Mouse (Mus musculus) intestine, embryonic 15.5 days (tissue): ENCODE results near the gene Rgl3. TPM values are rescaled to one million over a fixed set of nuclear protein-coding genes. Genes with fewer than 3 reads are reported as not detected.

ENCODE experiments used
- ATAC-seq: fragments of 200-750 bp; cut with Nextera tagmentation; 2 replicates; pipeline ENCODE4 v1.8.0; 2017; ENCODE audit warnings: moderate TSS enrichment, moderate library complexity
- H3K27ac ChIP-seq: fragments of 300-500 bp; sonication (generic); 2 replicates; pipeline ENCODE4 v1.5.1; 2015; ENCODE audit warnings: mild to moderate bottlenecking, inconsistent platforms
- H3K27me3 ChIP-seq: fragments of 300-500 bp; sonication (generic); replicated peaks from 2 replicates; pipeline ENCODE4 v1.6.1; 2015; ENCODE audit warnings: inconsistent platforms
- H3K36me3 ChIP-seq: fragments of 300-500 bp; sonication (generic); 2 replicates; pipeline ENCODE4 v1.6.1; 2015; ENCODE audit warnings: inconsistent platforms
- H3K4me1 ChIP-seq: fragments of 300-500 bp; sonication (generic); replicated peaks from 2 replicates; pipeline ENCODE4 v1.6.1; 2015; ENCODE audit warnings: inconsistent platforms
- H3K4me2 ChIP-seq: fragments of 300-500 bp; sonication (generic); replicated peaks from 2 replicates; pipeline ENCODE4 v1.6.1; 2015; ENCODE audit warnings: mild to moderate bottlenecking, inconsistent platforms
- H3K4me3 ChIP-seq: fragments of 300-500 bp; sonication (generic); replicated peaks from 2 replicates; pipeline ENCODE4 v1.5.1; 2015; ENCODE audit warnings: inconsistent platforms
- H3K9ac ChIP-seq: fragments of 300-500 bp; sonication (generic); 2 replicates; pipeline ENCODE4 v1.6.1; 2015; ENCODE audit warnings: inconsistent platforms
- H3K9me3 ChIP-seq: fragments of 300-500 bp; sonication (generic); 2 replicates; pipeline ENCODE4 v1.6.1; 2016; ENCODE audit warnings: inconsistent platforms
- WGBS: fragments of 180-500 bp; shearing (Covaris S2); methylation state at CpG from one replicate; pipeline ENCODE4 v1.1.7; 2015; 5-methylcytosine and 5-hydroxymethylcytosine counted together
- polyA plus RNA-seq: library from polyadenylated mRNA; unstranded; fragments of >200 nt; fragmentation: Nextera tagmentation; extraction: Ambion mirVana; gene quantifications from 2 replicates; pipeline ENCODE4 v1.2.1, GENCODE M21; 2015

Gene Rgl3
- polyA plus RNA-seq, 1 experiment from 2014 or later, result 1.7 TPM

- Histone ChIP-seq H3K9ac (peak within 1 kb of the TSS; percentile 55), H3K36me3 (peaks cover 25% of the 10 kb centered on the region), H3K27ac (peak within 1 kb of the TSS; percentile 64), H3K4me3 (peak within 1 kb of the TSS; percentile 64), H3K4me1 (peaks cover 25% of the 10 kb centered on the region), H3K27me3 (no peaks in the 10 kb centered on the region), H3K9me3 (no peaks in the 10 kb centered on the region), H3K4me2 (peak within 1 kb of the TSS; percentile 78)
- 6% methylated on average over 57 of the region's 57 CpGs for WGBS
- peak; percentile 100 for ATAC-seq
Measured at GRCm38 (mm10) chr9:22002194-22003162, 13.2 kb upstream of the Rgl3 start, which contains the start of the genes Ccdc151 and Prkcsh. Ccdc151 (minus strand) TSS chr9:22002634. Prkcsh (plus strand) TSS chr9:22002806.

GRCm38 (mm10) chr9:22001633-22002032 lies 12.4 kb upstream of the Rgl3 start:
- Histone ChIP-seq H3K9ac (no peak overlapping the region), H3K27me3 (no peaks in the 10 kb centered on the region), H3K4me2 (no peak overlapping the region), H3K9me3 (no peaks in the 10 kb centered on the region), H3K4me3 (no peak overlapping the region), H3K4me1 (peaks cover 25% of the 10 kb centered on the region), H3K27ac (no peak overlapping the region), H3K36me3 (peaks cover 21% of the 10 kb centered on the region)
- ATAC-seq, result no peak
- 84% methylated on average over 4 of the region's 4 CpGs for WGBS

GRCm38 (mm10) chr9:22000296-22000695 lies 11.1 kb upstream of the Rgl3 start:
- no peak overlapping the region for H3K9ac ChIP-seq
- H3K4me3 ChIP-seq, result no peak overlapping the region
- no peaks in the 10 kb centered on the region for H3K27me3 ChIP-seq
- H3K4me1 ChIP-seq, result peaks cover 22% of the 10 kb centered on the region
- 89% methylated on average over 6 of the region's 6 CpGs for WGBS
- H3K27ac ChIP-seq, result no peak overlapping the region
- no peak for ATAC-seq
- H3K36me3 ChIP-seq, result peaks cover 10% of the 10 kb centered on the region; the same call in 1 of the 2 replicates
- H3K4me2 ChIP-seq, result no peak overlapping the region
- H3K9me3 ChIP-seq, result no peaks in the 10 kb centered on the region

GRCm38 (mm10) chr9:21996178-21996867 lies 7.1 kb upstream of the Rgl3 start:
- Histone ChIP-seq H3K9ac (no peak overlapping the region), H3K4me2 (no peak overlapping the region), H3K27me3 (peaks cover 13% of the 10 kb centered on the region), H3K4me1 (no peaks in the 10 kb centered on the region), H3K4me3 (no peak overlapping the region), H3K9me3 (no peaks in the 10 kb centered on the region), H3K36me3 (no peaks in the 10 kb centered on the region), H3K27ac (no peak overlapping the region)
- no peak for ATAC-seq
- 69% methylated on average over 3 of the region's 3 CpGs for WGBS

- peaks cover 24% of the 10 kb centered on the region for H3K4me1 ChIP-seq
- no peak overlapping the region for H3K4me2 ChIP-seq
- H3K4me3 ChIP-seq, result no peak overlapping the region
- 69% methylated on average over 4 of the region's 4 CpGs for WGBS
- H3K9ac ChIP-seq, result no peak overlapping the region
- H3K9me3 ChIP-seq, result no peaks in the 10 kb centered on the region
- peaks cover 54% of the 10 kb centered on the region for H3K27me3 ChIP-seq
- H3K27ac ChIP-seq, result no peak overlapping the region
- no peak for ATAC-seq
- no peaks in the 10 kb centered on the region for H3K36me3 ChIP-seq
Measured at GRCm38 (mm10) chr9:21992227-21992626, 3.0 kb upstream of the Rgl3 start.

- Histone ChIP-seq H3K36me3 (no peaks in the 10 kb centered on the region), H3K4me2 (peak overlapping the region; percentile 77), H3K9ac (peak overlapping the region; percentile 47), H3K4me3 (peak overlapping the region; percentile 40), H3K27me3 (peaks cover 63% of the 10 kb centered on the region), H3K9me3 (no peaks in the 10 kb centered on the region), H3K27ac (no peak overlapping the region), H3K4me1 (peaks cover 24% of the 10 kb centered on the region)
- ATAC-seq, result peak; percentile 48
- 2% methylated on average over 32 of the region's 32 CpGs for WGBS
Measured at GRCm38 (mm10) chr9:21988421-21989101, 685 bp downstream of the Rgl3 start.

DNA sequence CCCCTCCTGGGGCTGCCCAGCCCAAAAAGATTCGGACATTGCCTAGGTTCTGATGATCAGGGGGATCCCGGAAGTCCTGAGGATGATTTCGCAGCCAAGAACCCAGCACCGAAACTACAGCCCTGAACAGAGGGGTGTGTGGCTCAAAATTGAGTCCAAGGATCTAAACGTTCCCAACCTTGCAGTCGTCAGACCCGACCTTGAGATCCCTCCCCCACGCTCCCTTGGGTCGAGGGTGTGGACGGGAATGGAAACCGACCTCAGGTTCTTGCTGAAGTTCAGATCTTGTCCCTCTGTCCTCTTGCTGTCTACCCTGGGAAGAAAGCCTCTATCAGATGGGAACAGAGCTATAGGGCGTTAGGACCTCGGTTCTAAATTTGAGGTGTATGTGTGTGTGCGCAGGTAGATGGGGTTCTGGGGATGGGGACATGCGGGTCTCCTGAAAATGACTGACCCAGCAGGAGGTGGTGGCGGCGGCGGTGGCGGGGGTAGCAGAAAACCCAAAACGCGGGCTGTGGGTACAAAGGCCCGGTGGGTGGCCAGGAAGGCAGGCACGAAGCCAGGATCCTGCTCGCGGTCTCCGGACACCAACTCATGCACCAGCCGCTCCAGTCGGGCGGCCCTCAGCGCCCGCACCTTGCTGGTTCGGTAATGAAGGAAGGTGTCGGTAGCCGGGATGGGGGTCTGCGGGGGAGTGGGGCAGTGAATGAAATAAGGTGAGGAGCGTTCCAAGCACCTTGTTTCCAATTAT lies 1.5 kb downstream of the Rgl3 start:
- Histone ChIP-seq H3K27ac (no peak overlapping the region), H3K4me1 (peaks cover 24% of the 10 kb centered on the region), H3K9me3 (no peaks in the 10 kb centered on the region), H3K4me2 (peak overlapping the region; percentile 77), H3K9ac (no peak overlapping the region), H3K4me3 (peak overlapping the region; percentile 40), H3K27me3 (peaks cover 60% of the 10 kb centered on the region), H3K36me3 (no peaks in the 10 kb centered on the region)
- 10% methylated on average over 36 of the region's 36 CpGs for WGBS
- ATAC-seq, result no peak

- H3K9ac ChIP-seq, result no peak overlapping the region
- H3K4me3 ChIP-seq, result no peak overlapping the region
- no peak for ATAC-seq
- no peaks in the 10 kb centered on the region for H3K9me3 ChIP-seq
- no peak overlapping the region for H3K4me2 ChIP-seq
- H3K27ac ChIP-seq, result no peak overlapping the region
- no peaks in the 10 kb centered on the region for H3K36me3 ChIP-seq
- H3K27me3 ChIP-seq, result peaks cover 25% of the 10 kb centered on the region
- 44% methylated on average over 3 of the region's 3 CpGs for WGBS
- peaks cover 11% of the 10 kb centered on the region for H3K4me1 ChIP-seq
Measured at GRCm38 (mm10) chr9:21983911-21984310, 5.3 kb downstream of the Rgl3 start.

GRCm38 (mm10) chr9:21978398-21979128 lies 10.7 kb downstream of the Rgl3 start:
- Histone ChIP-seq H3K9ac (no peak overlapping the region), H3K4me2 (no peak overlapping the region), H3K36me3 (no peaks in the 10 kb centered on the region), H3K27me3 (no peaks in the 10 kb centered on the region), H3K4me1 (no peaks in the 10 kb centered on the region), H3K9me3 (no peaks in the 10 kb centered on the region), H3K27ac (no peak overlapping the region), H3K4me3 (no peak overlapping the region)
- 87% methylated on average over 4 of the region's 4 CpGs for WGBS
- no peak for ATAC-seq

DNA sequence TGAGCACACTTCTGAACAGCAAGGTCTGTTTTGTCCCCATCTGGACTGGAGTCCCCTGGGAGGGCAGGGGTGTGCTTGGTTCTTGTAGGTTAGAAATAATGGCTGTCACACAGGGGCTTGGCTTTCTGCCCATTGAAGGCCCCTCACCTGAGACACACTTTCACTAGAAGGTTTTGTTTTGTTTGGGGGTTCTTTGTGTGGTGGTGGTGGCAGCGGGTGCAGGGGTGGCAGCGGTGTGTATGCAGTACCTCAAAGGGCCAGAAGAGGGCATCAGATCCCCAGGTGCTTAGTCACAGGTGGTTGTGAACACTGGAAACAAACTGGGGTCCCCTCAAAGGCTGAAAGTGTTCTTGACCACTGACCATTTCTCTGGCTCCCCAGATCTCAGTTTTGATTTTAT lies 11.3 kb downstream of the Rgl3 start:
- Histone ChIP-seq H3K27me3 (no peaks in the 10 kb centered on the region), H3K4me2 (no peak overlapping the region), H3K9me3 (no peaks in the 10 kb centered on the region), H3K27ac (no peak overlapping the region), H3K4me1 (no peaks in the 10 kb centered on the region), H3K9ac (no peak overlapping the region), H3K36me3 (no peaks in the 10 kb centered on the region), H3K4me3 (no peak overlapping the region)
- 29% methylated on average over 2 of the region's 2 CpGs for WGBS
- ATAC-seq, result no peak

DNA sequence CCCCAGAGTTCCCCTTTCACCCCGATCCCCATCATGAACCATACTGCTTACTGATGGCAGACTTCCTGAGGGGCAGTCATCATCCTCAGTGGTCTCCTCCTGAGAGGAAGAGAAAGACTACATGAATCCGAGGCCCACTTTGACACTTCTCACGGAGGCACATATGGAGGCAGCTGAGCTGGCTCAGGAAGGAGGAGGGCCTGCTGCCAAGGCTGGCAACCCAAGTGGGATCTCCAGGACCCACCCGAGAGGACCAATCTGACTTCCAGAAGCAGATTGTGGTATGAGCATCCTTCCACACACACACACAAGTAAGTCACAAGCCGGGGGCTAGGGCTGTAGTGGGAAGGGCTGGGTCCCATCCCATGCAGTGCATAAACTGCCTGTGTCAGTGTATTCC lies 11.9 kb downstream of the Rgl3 start:
- H3K4me1 ChIP-seq, result no peaks in the 10 kb centered on the region
- 92% methylated on average over 5 of the region's 5 CpGs for WGBS
- H3K27ac ChIP-seq, result no peak overlapping the region
- no peak overlapping the region for H3K9ac ChIP-seq
- H3K36me3 ChIP-seq, result no peaks in the 10 kb centered on the region
- no peak overlapping the region for H3K4me2 ChIP-seq
- H3K27me3 ChIP-seq, result no peaks in the 10 kb centered on the region
- H3K4me3 ChIP-seq, result no peak overlapping the region
- no peak for ATAC-seq
- no peaks in the 10 kb centered on the region for H3K9me3 ChIP-seq
